Mouse (Mus musculus) heart, adult 18-20 months (tissue): Measurements from ENCODE around the gene Ifih1. TPM values are rescaled to one million over a fixed set of nuclear protein-coding genes. Genes with fewer than 3 reads are reported as not detected.

ENCODE experiments used
- DNase-seq, 2 experiments: peaks; one replicate each; pipeline ENCODE4 v3.0.0; 2021 to 2022; ENCODE audit warnings: mixed read lengths in 1 of 2
- total RNA-seq, 2 experiments: library from RNA; stranded (reverse); gene quantifications; 2 replicates each; pipeline ENCODE4 v1.2.3; 2021

Gene Ifih1
- total RNA-seq, 2 experiments from 2014 or later, result 5.3 to 5.5 TPM

- no peak for DNase-seq
Measured at GRCm38 (mm10) chr2:62639869-62640268, 6.2 kb downstream of the Ifih1 start.

GRCm38 (mm10) chr2:62630446-62630845 lies 15.6 kb downstream of the Ifih1 start:
- peak; percentile 19 to 59 for DNase-seq

GRCm38 (mm10) chr2:62628356-62628755 lies 17.7 kb downstream of the Ifih1 start:
- DNase-seq, result no peak

GRCm38 (mm10) chr2:62627728-62628127 lies 18.3 kb downstream of the Ifih1 start:
- DNase-seq, result peak in 1 of 2 experiments; percentile 50

- DNase-seq, result no peak
Measured at GRCm38 (mm10) chr2:62623024-62623441, 23.0 kb downstream of the Ifih1 start.

GRCm38 (mm10) chr2:62619679-62620078 lies 26.4 kb downstream of the Ifih1 start:
- DNase-seq, result no peak

- no peak for DNase-seq
Measured at GRCm38 (mm10) chr2:62618934-62619341, 27.1 kb downstream of the Ifih1 start.

GRCm38 (mm10) chr2:62613133-62613532 lies 32.9 kb downstream of the Ifih1 start:
- no peak for DNase-seq

GRCm38 (mm10) chr2:62606205-62606604 lies 39.9 kb downstream of the Ifih1 start:
- no peak for DNase-seq

GRCm38 (mm10) chr2:62603530-62603929 lies 42.5 kb downstream of the Ifih1 start:
- no peak for DNase-seq

- peak; percentile 13 to 23 for DNase-seq
Measured at GRCm38 (mm10) chr2:62596586-62596985, 49.5 kb downstream of the Ifih1 start.

GRCm38 (mm10) chr2:62594491-62594890 lies 51.6 kb downstream of the Ifih1 start:
- no peak for DNase-seq

GRCm38 (mm10) chr2:62591555-62591954 lies 54.5 kb downstream of the Ifih1 start:
- no peak for DNase-seq

- no peak for DNase-seq
Measured at GRCm38 (mm10) chr2:62589333-62589732, 56.7 kb downstream of the Ifih1 start.

GRCm38 (mm10) chr2:62585769-62586168 lies 60.3 kb downstream of the Ifih1 start:
- DNase-seq, result no peak

- DNase-seq, result peak; percentile 17 to 42
Measured at GRCm38 (mm10) chr2:62574962-62575361, 71.1 kb downstream of the Ifih1 start.

GRCm38 (mm10) chr2:62574250-62574649 lies 71.8 kb downstream of the Ifih1 start:
- DNase-seq, result peak in 1 of 2 experiments; percentile 20

- DNase-seq, result peak; percentile 62 to 67
Measured at GRCm38 (mm10) chr2:62573753-62574159, 72.3 kb downstream of the Ifih1 start, which contains the start of gene Fap. TSS of gene Fap (minus strand) at chr2:62574075.

- DNase-seq, result peak; percentile 47 to 50
Measured at GRCm38 (mm10) chr2:62573099-62573752, 72.8 kb downstream of the Ifih1 start.

GRCm38 (mm10) chr2:62564687-62565086 lies 81.4 kb downstream of the Ifih1 start:
- no peak for DNase-seq

- no peak for DNase-seq
Measured at GRCm38 (mm10) chr2:62562661-62563485, 83.2 kb downstream of the Ifih1 start.

- DNase-seq, result no peak
Measured at GRCm38 (mm10) chr2:62557417-62557816, 88.6 kb downstream of the Ifih1 start.

GRCm38 (mm10) chr2:62556349-62556748 lies 89.7 kb downstream of the Ifih1 start:
- peak; percentile 26 to 32 for DNase-seq
